Mouse (Mus musculus) C2C12 (cell line): ENCODE results near the gene Ptpro. TPM values are rescaled to one million over a fixed set of nuclear protein-coding genes. Genes with fewer than 3 reads are reported as not detected.

ENCODE experiments used
- H3K27me3 ChIP-seq: one replicate; pipeline ENCODE4 v1.6.1; 2011; ENCODE audit not compliant: control insufficient read depth, insufficient read depth, insufficient read length
- H3K36me3 ChIP-seq: one replicate; pipeline ENCODE4 v1.6.1; 2011; ENCODE audit not compliant: control insufficient read depth, insufficient read depth
- H3K4me3 ChIP-seq: one replicate; pipeline ENCODE4 v1.5.1; 2011; ENCODE audit warnings: mild to moderate bottlenecking, control low read depth; ENCODE audit not compliant: poor library complexity, insufficient read depth, severe bottlenecking
- H3K79me2 ChIP-seq: one replicate; pipeline ENCODE4 v1.6.1; 2011; ENCODE audit not compliant: control insufficient read depth, insufficient read depth
- H3K79me3 ChIP-seq: one replicate; pipeline ENCODE4 v1.6.1; 2011; ENCODE audit warnings: low read depth, control low read depth
- H3ac ChIP-seq: one replicate; pipeline ENCODE3; 2011; ENCODE audit warnings: low read depth; ENCODE audit not compliant: control insufficient read depth, insufficient read length
- CEBPB ChIP-seq: IDR thresholded peaks from one replicate; pipeline ENCODE4 v1.6.1; 2011; ENCODE audit warnings: low read depth, mild to moderate bottlenecking, control low read depth, moderate library complexity
- CTCF ChIP-seq: IDR thresholded peaks from one replicate; pipeline ENCODE4 v1.5.1; 2011; ENCODE audit not compliant: control insufficient read depth, insufficient read depth, insufficient read length
- FOSL1 ChIP-seq: IDR thresholded peaks from one replicate; pipeline ENCODE4 v1.8.0; 2011; ENCODE audit warnings: mild to moderate bottlenecking, low read length; ENCODE audit not compliant: poor library complexity, insufficient read depth, severe bottlenecking
- MAX ChIP-seq: IDR thresholded peaks from one replicate; pipeline ENCODE4 v1.6.1; 2011; ENCODE audit warnings: mild to moderate bottlenecking, control low read depth
- MYOD1 ChIP-seq: IDR thresholded peaks from one replicate; pipeline ENCODE4 v1.6.1; 2011; ENCODE audit warnings: low read depth; ENCODE audit not compliant: control insufficient read depth, insufficient read length
- MYOG ChIP-seq: IDR thresholded peaks from one replicate; pipeline ENCODE4 v1.6.1; 2011; ENCODE audit not compliant: control insufficient read depth, insufficient read length; ENCODE audit errors: extremely low read depth
- USF1 ChIP-seq: IDR thresholded peaks from one replicate; pipeline ENCODE4 v1.6.1; 2011; ENCODE audit warnings: low read depth, mild to moderate bottlenecking, control low read depth, moderate library complexity
- long read RNA-seq, 2 experiments: library from polyadenylated mRNA; unstranded; transcript quantifications; one replicate each; pipeline ENCODE4 v2.0.0; 2019 to 2020
- polyA plus RNA-seq: library from polyadenylated mRNA; unstranded; fragments of >200 nt; fragmentation: generic; extraction: Trizol; gene quantifications from one replicate; pipeline ENCODE4 v1.2.1, GENCODE M21; 2012; ENCODE audit warnings: missing spikeins

Ptpro gene
- not detected for polyA plus RNA-seq
- long read RNA-seq, experiment 1 = 0 reads
- long read RNA-seq, experiment 2 = 0 reads

GRCm38 (mm10) chr6:137252194-137252886 lies at the start of gene Ptpro:
Gene Ptpro, plus strand, starts transcription at chr6:137252319.
- no peak within 1 kb of the TSS for H3ac ChIP-seq
- TF ChIP-seq CTCF (no peak), MYOG (no peak), MYOD1 (no peak), USF1 (no peak), MAX (no peak), FOSL1 (no peak), CEBPB (no peak)
- no peak within 1 kb of the TSS for H3K4me3 ChIP-seq
- H3K36me3 ChIP-seq = no peaks in the 10 kb centered on the region
- peaks cover 11% of the 10 kb centered on the region for H3K27me3 ChIP-seq
- no peaks in the 10 kb centered on the region for H3K79me2 ChIP-seq
- no peaks in the 10 kb centered on the region for H3K79me3 ChIP-seq

DNA sequence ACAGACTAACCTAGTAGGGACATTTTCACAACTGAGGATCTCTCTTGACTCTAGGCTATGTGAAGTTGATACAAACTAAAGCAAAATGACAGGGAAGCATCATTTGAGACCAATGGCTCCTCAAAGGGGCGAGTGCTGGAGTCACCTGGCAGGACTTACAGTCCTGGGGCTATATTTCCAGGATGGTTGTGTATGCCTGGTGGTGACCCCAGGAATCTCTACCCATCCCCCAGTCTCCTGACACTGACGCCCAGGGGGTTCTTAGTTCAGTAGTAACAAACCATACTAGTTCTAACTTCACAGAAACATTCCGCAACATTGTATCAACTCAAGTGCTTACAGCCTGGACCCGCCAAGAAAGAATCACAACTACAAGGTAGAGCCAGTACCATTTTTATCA lies 49.5 kb upstream of the Ptpro start:
- H3K4me3 ChIP-seq = no peak overlapping the region
- peaks cover 12% of the 10 kb centered on the region for H3K27me3 ChIP-seq
- H3K79me3 ChIP-seq = no peaks in the 10 kb centered on the region
- TF ChIP-seq CTCF (no peak), FOSL1 (no peak), MYOG (no peak), CEBPB (no peak)
- no peaks in the 10 kb centered on the region for H3K36me3 ChIP-seq
- H3K79me2 ChIP-seq = no peaks in the 10 kb centered on the region
- no peak overlapping the region for H3ac ChIP-seq

DNA sequence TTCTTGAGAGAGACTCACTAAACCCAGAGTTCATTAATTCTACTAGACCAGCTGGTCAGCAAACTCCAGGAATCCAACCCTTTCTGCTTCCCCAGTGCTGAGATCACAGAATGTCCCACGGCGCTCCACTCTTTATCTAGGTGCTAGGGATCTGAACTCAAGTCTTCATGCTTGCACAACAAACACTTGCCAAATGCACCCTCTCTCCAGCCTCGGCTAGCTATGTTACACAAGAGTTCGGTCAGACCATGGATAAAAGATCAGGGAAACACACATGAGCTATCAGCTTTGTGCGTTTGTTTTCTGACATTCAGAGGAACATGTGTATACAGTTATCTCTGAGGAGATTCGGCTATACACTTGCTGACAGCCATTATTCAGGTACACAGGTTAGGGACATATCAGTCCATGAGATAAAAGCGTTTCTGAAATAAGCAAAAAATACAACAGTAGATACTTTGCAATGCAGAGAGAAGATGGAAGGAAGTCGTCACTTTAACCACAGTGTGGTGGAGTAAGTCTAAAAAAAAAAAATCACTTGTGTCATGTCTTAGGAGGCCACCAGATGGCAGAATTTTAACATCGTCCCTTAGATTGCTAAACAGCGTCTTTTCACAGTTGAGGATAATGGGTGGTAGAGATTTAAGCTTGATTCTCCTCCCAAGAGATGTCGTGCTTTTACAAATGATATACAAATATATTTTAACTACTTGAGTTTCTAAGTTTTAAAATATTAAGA lies 46.3 kb upstream of the Ptpro start:
- Histone ChIP-seq H3K79me3 (no peaks in the 10 kb centered on the region), H3K27me3 (peaks cover 9% of the 10 kb centered on the region), H3K79me2 (no peaks in the 10 kb centered on the region), H3ac (no peak overlapping the region), H3K4me3 (no peak overlapping the region), H3K36me3 (no peaks in the 10 kb centered on the region)
- TF ChIP-seq USF1 (no peak), CEBPB (no peak), FOSL1 (no peak), MAX (no peak), MYOD1 (no peak), MYOG (no peak)

DNA sequence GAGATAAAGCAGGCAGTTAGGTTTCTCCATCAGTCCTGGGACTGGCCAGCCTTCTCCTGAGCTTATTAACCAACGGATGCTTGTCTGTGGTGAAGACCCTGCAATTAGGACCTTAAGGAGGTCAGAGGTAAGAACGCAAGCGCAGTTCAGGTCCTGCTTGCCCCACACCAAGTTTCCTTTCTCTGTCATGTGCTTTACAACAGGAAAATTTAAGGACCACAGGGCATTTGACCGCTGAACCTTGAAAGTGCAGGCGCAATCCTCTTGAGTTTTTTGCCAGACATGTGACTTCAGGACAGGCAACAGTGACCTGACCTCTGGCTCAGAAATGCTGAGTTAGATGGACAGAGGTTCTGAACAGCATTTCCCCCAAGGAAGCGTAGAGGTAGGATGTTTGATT lies 45.0 kb upstream of the Ptpro start:
- Histone ChIP-seq H3K79me3 (no peaks in the 10 kb centered on the region), H3K27me3 (peaks cover 5% of the 10 kb centered on the region), H3K4me3 (no peak overlapping the region), H3K36me3 (no peaks in the 10 kb centered on the region), H3K79me2 (no peaks in the 10 kb centered on the region), H3ac (no peak overlapping the region)
- TF ChIP-seq MYOD1 = no peak
- TF ChIP-seq FOSL1 = no peak
- no peak for TF ChIP-seq USF1
- no peak for TF ChIP-seq CTCF
- TF ChIP-seq MYOG = no peak
- TF ChIP-seq MAX = no peak
- no peak for TF ChIP-seq CEBPB

DNA sequence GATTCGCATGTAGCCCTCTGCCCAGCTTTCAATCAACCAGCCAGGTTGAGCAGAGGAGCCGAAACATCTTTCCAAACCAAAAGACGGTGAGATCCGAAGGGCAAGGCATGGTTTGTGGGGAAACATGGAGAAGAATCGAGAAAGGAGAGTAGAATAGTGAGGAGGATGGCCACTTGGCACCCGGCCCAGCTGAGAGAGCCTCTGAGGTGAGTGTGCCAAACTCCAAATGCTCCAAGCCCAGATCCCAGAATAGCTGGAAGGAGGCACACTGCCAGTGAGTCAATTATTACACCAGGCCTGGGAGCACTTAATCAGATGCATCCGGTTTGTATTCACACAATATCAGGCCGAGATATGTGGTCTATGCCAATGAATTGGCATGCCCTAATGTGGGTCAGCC lies 42.1 kb upstream of the Ptpro start:
- TF ChIP-seq MYOD1 (no peak), CTCF (no peak), FOSL1 (no peak), MYOG (no peak), MAX (no peak), USF1 (no peak), CEBPB (no peak)
- Histone ChIP-seq H3K79me3 (no peaks in the 10 kb centered on the region), H3K36me3 (no peaks in the 10 kb centered on the region), H3K4me3 (no peak overlapping the region), H3ac (no peak overlapping the region), H3K79me2 (no peaks in the 10 kb centered on the region), H3K27me3 (no peaks in the 10 kb centered on the region)
